Mouse (Mus musculus) B cell, adult 67 days (primary cell): ENCODE measurements around the gene Lrrc46. TPM values are rescaled to one million over a fixed set of nuclear protein-coding genes. Genes with fewer than 3 reads are reported as not detected.

Experiments
- total RNA-seq, 2 experiments: library from RNA; stranded (reverse); gene quantifications; 4 replicates each; pipeline ENCODE4 v1.2.4; 2023

The Lrrc46 gene
- total RNA-seq, result not detected

DNA sequence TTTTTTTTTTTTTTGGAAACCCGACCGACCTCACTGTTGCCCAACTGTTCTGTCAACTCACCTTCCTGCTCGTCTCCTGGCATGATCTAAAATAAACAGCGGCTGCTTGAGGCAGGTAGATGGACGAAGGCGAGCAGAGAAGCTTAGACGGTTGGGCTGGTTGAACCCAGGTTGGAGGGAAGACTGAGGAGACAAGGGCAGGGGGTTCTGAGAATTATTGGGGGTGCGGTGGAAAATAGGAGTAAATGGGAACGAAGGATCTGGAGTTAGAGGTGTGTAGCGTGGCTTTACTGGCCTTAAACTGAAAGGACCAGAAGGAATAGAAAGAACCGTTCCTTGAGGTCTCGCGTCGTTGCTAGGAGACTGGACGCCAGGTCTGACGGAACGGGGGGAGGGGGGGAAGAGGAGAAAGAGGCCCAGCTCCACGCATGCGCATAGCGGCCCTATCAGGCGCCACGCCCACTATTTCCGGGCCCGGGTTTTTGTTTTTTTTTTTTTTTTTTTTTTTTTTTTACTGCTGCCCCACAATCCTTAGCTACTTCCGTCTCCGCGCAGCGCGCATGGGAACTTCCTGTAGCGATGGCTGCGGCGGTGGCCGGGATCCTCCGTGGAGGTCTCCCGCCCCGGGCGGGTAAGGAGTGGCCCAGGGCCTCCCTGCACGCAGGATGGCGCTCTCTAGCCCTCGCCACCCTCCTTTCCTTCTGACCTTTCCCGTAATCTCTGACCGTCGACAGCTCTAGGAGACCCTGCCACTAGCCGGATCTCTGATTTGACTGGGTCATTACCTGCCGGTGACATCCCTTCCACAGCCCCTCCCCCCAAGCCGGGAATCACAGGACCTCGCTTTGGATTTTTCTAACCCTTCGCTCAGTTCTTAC is at the start of gene Lrrc46, which contains the start of gene Mrpl10:
TSS of gene Lrrc46 (minus strand) at position 386 of the 878 bp plus-strand sequence.
TSS of gene Mrpl10 (plus strand) at position 539 of the 878 bp plus-strand sequence.

DNA sequence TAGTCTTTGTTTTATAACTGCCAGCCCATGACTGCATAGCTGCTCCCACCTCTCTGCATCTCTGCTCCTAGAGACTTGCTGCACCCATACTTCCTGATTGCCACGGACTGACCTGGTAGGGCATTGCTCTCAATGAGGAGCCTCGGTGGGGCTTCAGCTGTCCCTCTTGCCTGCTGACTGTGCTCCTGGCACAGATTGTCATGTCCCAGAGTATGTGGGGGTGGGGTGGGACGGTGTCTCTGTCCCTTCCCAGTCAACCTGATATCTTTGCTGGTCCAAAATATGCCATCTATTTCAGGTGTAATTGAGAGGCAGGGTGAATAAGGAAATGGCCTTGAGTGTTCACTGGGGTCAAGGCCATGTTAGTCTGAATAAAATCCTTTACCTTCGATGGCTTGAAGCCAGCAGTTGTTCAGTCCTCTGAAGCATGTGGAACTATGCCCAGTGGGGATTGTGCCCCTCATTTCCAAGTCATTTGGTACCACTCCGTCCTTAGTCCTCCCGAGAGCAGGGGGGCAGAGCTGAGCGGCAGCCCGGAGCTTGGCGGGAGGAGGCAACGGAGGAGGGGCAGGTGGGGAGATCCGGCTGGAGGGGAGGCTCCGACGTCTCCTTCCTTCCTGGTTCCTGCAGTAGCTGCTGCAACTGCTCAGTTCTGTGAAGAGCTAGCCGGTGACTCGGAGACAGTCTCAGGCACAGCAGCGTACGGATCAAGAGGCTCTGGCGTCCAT is 9.2 kb upstream of the Lrrc46 start, which contains the start of gene Osbpl7:
TSS of gene Osbpl7 (plus strand) at position 413 of the 728 bp plus-strand sequence.

DNA sequence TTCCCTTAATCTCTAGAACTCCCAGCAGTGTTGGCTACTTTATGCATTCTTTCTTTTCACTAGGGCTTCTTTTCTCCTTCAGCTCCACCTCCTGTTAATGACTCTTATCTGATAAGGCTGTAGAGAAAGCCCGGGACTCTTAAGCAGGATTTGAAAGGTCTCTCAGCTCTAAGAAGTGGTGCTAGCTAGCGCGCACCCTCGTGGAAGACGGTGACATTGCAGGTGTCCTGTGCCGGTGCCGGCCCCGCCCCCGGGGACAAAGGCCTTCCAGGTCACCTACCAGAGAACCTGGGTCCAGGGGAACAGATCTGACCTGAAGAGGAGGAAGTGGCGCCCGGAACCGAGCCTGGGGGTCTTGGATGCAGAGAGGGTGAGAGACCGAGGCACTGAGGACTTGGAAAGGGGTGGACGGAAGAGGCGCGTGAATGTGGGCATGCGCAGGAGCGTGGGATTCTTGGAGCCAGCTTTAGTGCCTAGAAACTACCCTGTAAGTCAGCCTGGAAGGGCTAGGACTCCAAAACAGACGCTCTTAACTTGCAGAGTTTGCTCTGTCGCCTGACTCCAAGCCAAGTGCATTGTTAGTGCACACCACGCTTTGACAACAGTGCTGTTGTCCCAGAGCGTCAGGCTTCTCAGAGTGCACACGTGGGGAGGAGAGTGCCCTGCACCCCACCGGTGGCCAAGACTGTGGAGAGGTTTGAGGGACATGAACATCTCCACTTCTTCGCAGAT is 11.4 kb downstream of the Lrrc46 start, which contains the start of gene Scrn2:
TSS of gene Scrn2 (plus strand) at position 253 of the 732 bp plus-strand sequence.

DNA sequence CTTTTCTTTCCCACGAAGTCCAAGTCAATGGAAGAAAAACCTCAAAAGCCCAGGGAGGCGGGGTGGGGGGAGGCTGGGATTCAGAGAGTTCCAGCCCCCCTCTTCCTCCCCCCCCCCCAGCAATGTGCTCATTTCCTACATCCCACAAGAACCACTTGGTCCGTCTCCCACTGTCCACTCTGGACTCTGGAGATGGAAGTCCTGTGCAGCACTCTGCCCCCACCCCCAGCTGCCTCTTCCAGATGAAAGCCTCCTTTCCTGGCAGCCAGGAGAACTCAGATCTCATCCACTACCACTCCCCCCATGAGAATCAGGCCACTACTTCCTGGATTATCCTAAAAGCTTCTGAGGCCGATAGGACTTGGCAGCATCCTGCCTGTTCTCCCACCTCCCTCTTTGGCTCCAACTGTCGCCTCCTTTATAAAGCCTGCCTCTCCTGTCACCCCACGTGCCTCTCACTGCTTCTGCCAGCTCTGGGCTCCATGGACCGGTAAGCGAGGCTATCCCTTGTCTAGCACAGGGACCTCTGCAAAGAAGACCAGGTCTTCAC is 28.0 kb downstream of the Lrrc46 start, which contains the start of gene Sp6:
TSS of gene Sp6 (plus strand) at position 274 of the 550 bp plus-strand sequence.

Other genes starting within 250 kb of the Lrrc46 start
- gene Nfe2l1, start 211.4 kb downstream of the Lrrc46 start, total RNA-seq, result 10 to 100 TPM; 88.8 to 92.0 TPM
- not detected for gene Copz2, start 191.5 kb downstream of the Lrrc46 start, total RNA-seq
- 10 to 100 TPM; 41.2 to 60.8 TPM for gene Cdk5rap3, start 124.9 kb downstream of the Lrrc46 start, total RNA-seq
- not detected for gene Prr15l, start 113.3 kb downstream of the Lrrc46 start, total RNA-seq
- 10 to 100 TPM; 23.5 to 25.4 TPM for gene Pnpo, start 97.4 kb downstream of the Lrrc46 start, total RNA-seq
- gene Sp2, start 58.4 kb downstream of the Lrrc46 start, total RNA-seq, result 10 to 100 TPM; 45.7 to 47.3 TPM
- gene Sp6, start 28.0 kb downstream of the Lrrc46 start, total RNA-seq, result not detected
- 1 to 10 TPM; 7.1 to 9.1 TPM for gene Scrn2, start 11.5 kb downstream of the Lrrc46 start, total RNA-seq
- 10 to 100 TPM; 43.3 to 50.2 TPM for gene Mrpl10, start 153 bp upstream of the Lrrc46 start, total RNA-seq
- gene Osbpl7, start 9.2 kb upstream of the Lrrc46 start, total RNA-seq, result 10 to 100 TPM; 37.3 to 45.2 TPM
- gene Tbx21, start 73.9 kb upstream of the Lrrc46 start, total RNA-seq, result 1 to 10 TPM; 3.0 to 3.1 TPM
- gene Tbkbp1, start 110.1 kb upstream of the Lrrc46 start, total RNA-seq, result under 1 TPM; 0.42 to 0.90 TPM
- 100 to 1,000 TPM; 171 to 177 TPM for gene Kpnb1, start 146.5 kb upstream of the Lrrc46 start, total RNA-seq
- gene Npepps, start 239.2 kb upstream of the Lrrc46 start, total RNA-seq, result 10 to 100 TPM; 63.3 to 70.5 TPM